ENCODE assay signal across 7 mouse cellular contexts in the genomic region with DNA sequence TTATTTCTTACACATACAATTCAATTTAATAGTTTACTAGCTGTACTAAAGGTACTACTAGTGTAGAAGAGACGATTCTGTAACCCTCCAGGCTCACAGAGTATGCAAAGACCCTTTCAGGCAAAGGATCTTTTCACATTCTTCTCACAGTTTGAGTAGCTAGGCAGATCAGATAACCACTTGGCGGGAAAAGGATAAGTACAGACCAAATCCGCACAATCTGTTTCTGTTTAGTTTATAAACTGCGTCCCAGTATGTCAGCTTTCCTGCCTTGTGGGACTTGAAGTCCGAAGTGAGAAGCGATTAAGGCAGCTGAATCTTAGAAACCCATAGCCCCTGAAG. TPM values are rescaled to one million over a fixed set of nuclear protein-coding genes. Genes with fewer than 3 reads are reported as not detected.
DNase-seq lines count a peak whose midpoint lies in the region; ATAC-seq and TF ChIP-seq lines count a peak whose summit lies in the region.

No protein-coding gene starts in this region.

- peak overlapping the region; percentile 36; the same call in 1 of the 2 replicates for H3K9ac ChIP-seq in lung, embryonic 14.5 days
- H3K9ac ChIP-seq in limb, embryonic 12.5 days (replicated peaks): no peak overlapping the region

- WGBS in lung, embryonic 14.5 days: 1% methylated on average over 6 of the region's 6 CpGs
- WGBS in forebrain, embryonic 10.5 days: 3% methylated on average over 6 of the region's 6 CpGs
- 0% methylated on average over 6 of the region's 6 CpGs for WGBS in limb, embryonic 12.5 days
- 1% methylated on average over 6 of the region's 6 CpGs for WGBS in small intestine, adult 2 months

- TF ChIP-seq CTCF in lung, embryonic 14.5 days (IDR thresholded peaks at IDR 0.05; ENCODE audit: low read depth): no peak
- TF ChIP-seq CTCF in small intestine, adult 2 months (IDR thresholded peaks at IDR 0.05; ENCODE audit: extremely low read depth, insufficient read length, insufficient replicate concordance, low read depth, low read length): no peak

- H3K36me3 ChIP-seq in lung, embryonic 14.5 days (ENCODE audit: insufficient read depth): no peaks in the 10 kb centered on the region
- peaks cover 11% of the 10 kb centered on the region for H3K36me3 ChIP-seq in forebrain, embryonic 10.5 days (replicated peaks)
- H3K36me3 ChIP-seq in limb, embryonic 12.5 days: no peaks in the 10 kb centered on the region
- no peaks in the 10 kb centered on the region for H3K36me3 ChIP-seq in small intestine, adult 2 months (ENCODE audit: control insufficient read depth, insufficient read depth, low read length)

- no peaks in the 10 kb centered on the region for H3K4me1 ChIP-seq in lung, embryonic 14.5 days (ENCODE audit: insufficient read depth)
- peaks cover 16% of the 10 kb centered on the region for H3K4me1 ChIP-seq in forebrain, embryonic 10.5 days
- peaks cover 9% of the 10 kb centered on the region for H3K4me1 ChIP-seq in limb, embryonic 12.5 days (replicated peaks)
- no peaks in the 10 kb centered on the region; the same call in 1 of the 2 replicates for H3K4me1 ChIP-seq in small intestine, adult 2 months (ENCODE audit: control insufficient read depth, insufficient read depth, insufficient read length, low read length)

- H3K4me3 ChIP-seq in lung, embryonic 14.5 days (ENCODE audit: low read depth, low read length): peak overlapping the region; percentile 78
- peak overlapping the region; percentile 83 for H3K4me3 ChIP-seq in forebrain, embryonic 10.5 days
- H3K4me3 ChIP-seq in limb, embryonic 12.5 days (replicated peaks): peak overlapping the region; percentile 71
- 0 out of 2 replicates have a peak overlapping the region, but pooled peaks have one; percentile 74 for H3K4me3 ChIP-seq in small intestine, adult 2 months (ENCODE audit: low read depth, low read length)

- no peak for ATAC-seq in lung, embryonic 14.5 days (ENCODE audit: insufficient read depth)
- no peak for ATAC-seq in limb, embryonic 12.5 days (ENCODE audit: insufficient number of reproducible peaks, insufficient read depth, low FRiP score, low TSS enrichment, low read depth)
- no peak for ATAC-seq in granulocyte monocyte progenitor cell, adult 5-6 weeks (replicated peaks; ENCODE audit: poor library complexity, severe bottlenecking)

- DNase-seq in lung, embryonic 14.5 days: no peak
- DNase-seq in lung, postnatal 10 days: no peak
- no peak for DNase-seq in forebrain, embryonic 10.5 days (ENCODE audit: extremely low spot score, low spot score)
- no peak for DNase-seq in kidney, adult 8-10 months

- no peaks in the 10 kb centered on the region for H3K9me3 ChIP-seq in lung, embryonic 14.5 days (ENCODE audit: low read depth, low read length)
- no peaks in the 10 kb centered on the region for H3K9me3 ChIP-seq in forebrain, embryonic 10.5 days
- H3K9me3 ChIP-seq in limb, embryonic 12.5 days: no peaks in the 10 kb centered on the region

- peak overlapping the region; percentile 50 for H3K4me2 ChIP-seq in lung, embryonic 14.5 days
- H3K4me2 ChIP-seq in limb, embryonic 12.5 days: peak overlapping the region; percentile 49

- no peak for TF ChIP-seq POLR2A in small intestine, adult 2 months (IDR thresholded peaks at IDR 0.05; ENCODE audit: low read depth, low read length)

- no peaks in the 10 kb centered on the region for H3K27me3 ChIP-seq in lung, embryonic 14.5 days (ENCODE audit: insufficient read depth, low read length)
- H3K27me3 ChIP-seq in forebrain, embryonic 10.5 days (ENCODE audit: poor library complexity, severe bottlenecking): no peaks in the 10 kb centered on the region
- no peaks in the 10 kb centered on the region for H3K27me3 ChIP-seq in limb, embryonic 12.5 days
- no peaks in the 10 kb centered on the region for H3K27me3 ChIP-seq in small intestine, adult 2 months (ENCODE audit: control insufficient read depth, insufficient read depth, low read length)

- peak overlapping the region; percentile 78 for H3K27ac ChIP-seq in lung, embryonic 14.5 days (ENCODE audit: low read depth)
- peak overlapping the region; percentile 91 for H3K27ac ChIP-seq in forebrain, embryonic 10.5 days
- peak overlapping the region; percentile 73; the same call in 1 of the 2 replicates for H3K27ac ChIP-seq in limb, embryonic 12.5 days
- no peak overlapping the region for H3K27ac ChIP-seq in small intestine, adult 2 months (ENCODE audit: insufficient read depth, low read depth, low read length)

RNA-seq across cellular contexts. Expression of a gene that starts 0.3 kb away (rescaled TPM):
- 42.3 and 49.2 TPM in 2 replicates for polyA plus RNA-seq in lung, embryonic 14.5 days (2014; fragmentation: Nextera tagmentation; extraction: Ambion mirVana)
- polyA plus RNA-seq in forebrain, embryonic 10.5 days (2016; fragmentation: Nextera tagmentation; extraction: Ambion mirVana): 40.7 and 42.2 TPM in 2 replicates
- polyA plus RNA-seq in limb, embryonic 12.5 days (2016; fragmentation: Nextera tagmentation; extraction: Ambion mirVana): 49.8 and 53.3 TPM in 2 replicates
- 0.63 and 1.4 TPM in 2 replicates for polyA plus RNA-seq in small intestine, adult 2 months (2012; rRNA removed)
- total RNA-seq in granulocyte monocyte progenitor cell, adult 5-6 weeks (2014; fragmentation: Nextera tagmentation): 13.6 and 23.3 TPM in 2 replicates
- 12.3 and 13.3 TPM in 2 replicates for total RNA-seq in granulocyte monocyte progenitor cell, adult 5-6 weeks (2017)

RNA-seq across cellular contexts. Expression of a gene that starts 14.9 kb away (rescaled TPM):
- 20.4 and 20.5 TPM in 2 replicates for polyA plus RNA-seq in lung, embryonic 14.5 days (2014; fragmentation: Nextera tagmentation; extraction: Ambion mirVana)
- 10.9 and 11.4 TPM in 2 replicates for polyA plus RNA-seq in forebrain, embryonic 10.5 days (2016; fragmentation: Nextera tagmentation; extraction: Ambion mirVana)
- 20.2 and 20.4 TPM in 2 replicates for polyA plus RNA-seq in limb, embryonic 12.5 days (2016; fragmentation: Nextera tagmentation; extraction: Ambion mirVana)
- 5.3 and 8.4 TPM in 2 replicates for polyA plus RNA-seq in small intestine, adult 2 months (2012; rRNA removed)
- total RNA-seq in granulocyte monocyte progenitor cell, adult 5-6 weeks (2014; fragmentation: Nextera tagmentation): 34.2 and 49.7 TPM in 2 replicates
- total RNA-seq in granulocyte monocyte progenitor cell, adult 5-6 weeks (2017): 30.9 and 36.7 TPM in 2 replicates

Comparison
In these comparisons a context has a peak if more than half of its experiments do, and no peak if none do; other contexts are left out.
1. RNA of a gene that starts 0.3 kb away (polyA plus RNA-seq): 49.8 to 53.3 TPM in limb, embryonic 12.5 days, 42.3 to 49.2 TPM in lung, embryonic 14.5 days and 40.7 to 42.2 TPM in forebrain, embryonic 10.5 days; 0.63 to 1.4 TPM in small intestine, adult 2 months; every median in the first group is over 10 times any median in the second.
2. Peak in every context shown above with its lines, with median percentiles within 50 percentile points of each other: H3K4me3 ChIP-seq.